Mouse (Mus musculus): ENCODE measurements at regions not wholly inside any gene's neighbourhood (a gene's known extent, or its start where the extent isn't known, plus 50 kb on each side); places are given as distances from the start of the nearest gene placed in this dataset.

GRCm38 (mm10) chr8:114007103-114007502 lies 126.3 kb upstream of the Nudt7 start:
- TF ChIP-seq CTCF (IDR thresholded peaks at IDR 0.05) (no peak), EP300 (IDR thresholded peaks at IDR 0.05) (no peak)
